Mouse (Mus musculus): ENCODE results near the gene 2610021A01Rik.
"Not testable (repeated sequence)": the region's sequence is repeated elsewhere in the genome, so short reads cannot be mapped to it uniquely, and the experiment has no call there.

DNA sequence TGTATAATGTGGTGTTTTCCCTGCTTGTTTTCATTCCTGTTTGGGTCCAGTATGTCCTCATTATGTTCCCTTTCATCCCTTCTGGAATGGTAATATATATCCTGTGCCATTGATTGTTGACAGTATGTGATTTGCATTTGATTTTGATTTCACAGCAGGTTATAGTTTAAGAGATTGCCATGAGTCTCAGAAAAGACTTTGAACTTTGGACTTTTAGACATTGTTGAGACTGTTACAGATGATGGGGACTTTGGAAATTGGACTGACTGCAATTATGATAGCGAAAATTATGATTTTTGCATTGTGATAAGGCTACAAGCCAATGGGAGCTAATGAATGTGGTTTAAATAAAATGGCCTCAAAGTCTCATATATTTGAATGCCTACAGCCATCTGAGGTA, 17.2 kb downstream of the 2610021A01Rik start:
- not testable (repeated sequence) for TF ChIP-seq POLR2A (IDR thresholded peaks at IDR 0.05; ENCODE audit: insufficient read depth, low read depth, low read length); CTCF (IDR thresholded peaks at IDR 0.05)

All from heart, adult 2 months (tissue).